Mouse (Mus musculus) brain, embryonic 14.5 days (tissue): ENCODE results near the gene Rnf141.

ENCODE experiments used
- CTCF ChIP-seq: fragments of 200-500 bp; IDR thresholded peaks from 2 replicates; pipeline ENCODE4 v1.5.1; 2012; ENCODE audit warnings: inconsistent platforms, mild to moderate bottlenecking, moderate library complexity, borderline replicate concordance; ENCODE audit not compliant: insufficient read depth, insufficient read length; ENCODE audit errors: extremely low read depth
- POLR2A ChIP-seq: fragments of 200-500 bp; IDR thresholded peaks from 2 replicates; pipeline ENCODE4 v1.6.1; 2012; ENCODE audit warnings: mild to moderate bottlenecking, inconsistent platforms, borderline replicate concordance; ENCODE audit not compliant: poor library complexity, insufficient read depth, insufficient read length, severe bottlenecking; ENCODE audit errors: extremely low read depth

- no peak for TF ChIP-seq POLR2A
- no peak for TF ChIP-seq CTCF
These were observed 52.1 kb downstream of the Rnf141 start for GRCm38 (mm10) chr7:110792201-110792600.
